Mouse (Mus musculus): ENCODE measurements around the gene Polr3gl. TPM values are rescaled to one million over a fixed set of nuclear protein-coding genes. Genes with fewer than 3 reads are reported as not detected.
A peak's percentile ranks its signal among the peaks of the same experiment; 100 is the strongest.

Polr3gl gene
- total RNA-seq, 4 experiments from 2014 or later: 31.7 to 35.2 (median 34.7) TPM

GRCm38 (mm10) chr3:96557694-96558093 is 36.3 kb downstream of the Polr3gl start, which contains the start of gene Txnip:
Gene Txnip, plus strand, starts transcription at chr3:96557957.
- peak; percentile 100 for DNase-seq (ENCODE audit: low spot score)

GRCm38 (mm10) chr3:96556651-96557635 is 37.0 kb downstream of the Polr3gl start:
- no peak for DNase-seq (ENCODE audit: low spot score)

GRCm38 (mm10) chr3:96555999-96556614 is 37.9 kb downstream of the Polr3gl start:
- no peak for DNase-seq (ENCODE audit: low spot score)

- peak; percentile 92 for DNase-seq (ENCODE audit: low spot score)
These were observed 38.9 kb downstream of the Polr3gl start for GRCm38 (mm10) chr3:96555041-96555596.

GRCm38 (mm10) chr3:96554251-96554650 is 39.7 kb downstream of the Polr3gl start:
- DNase-seq (ENCODE audit: low spot score): no peak

- no peak for DNase-seq (ENCODE audit: low spot score)
These were observed 40.4 kb downstream of the Polr3gl start for GRCm38 (mm10) chr3:96553601-96554000.

- DNase-seq (ENCODE audit: low spot score): no peak
These were observed 42.1 kb downstream of the Polr3gl start for GRCm38 (mm10) chr3:96551890-96552289.

GRCm38 (mm10) chr3:96551203-96551602 is 42.8 kb downstream of the Polr3gl start:
- no peak for DNase-seq (ENCODE audit: low spot score)

- DNase-seq (ENCODE audit: low spot score): no peak
These were observed 44.6 kb downstream of the Polr3gl start for GRCm38 (mm10) chr3:96549346-96549745.

GRCm38 (mm10) chr3:96548824-96549223 is 45.2 kb downstream of the Polr3gl start:
- no peak for DNase-seq (ENCODE audit: low spot score)

GRCm38 (mm10) chr3:96547389-96547960 is 46.5 kb downstream of the Polr3gl start:
- DNase-seq (ENCODE audit: low spot score): no peak

- DNase-seq (ENCODE audit: low spot score): no peak
These were observed 47.1 kb downstream of the Polr3gl start for GRCm38 (mm10) chr3:96546880-96547279.

GRCm38 (mm10) chr3:96545565-96545964 is 48.4 kb downstream of the Polr3gl start:
- no peak for DNase-seq (ENCODE audit: low spot score)

GRCm38 (mm10) chr3:96543345-96543744 is 50.6 kb downstream of the Polr3gl start:
- no peak for DNase-seq (ENCODE audit: low spot score)

- DNase-seq (ENCODE audit: low spot score): no peak
These were observed 51.4 kb downstream of the Polr3gl start for GRCm38 (mm10) chr3:96542554-96542953.

- DNase-seq (ENCODE audit: low spot score): no peak
These were observed 52.5 kb downstream of the Polr3gl start for GRCm38 (mm10) chr3:96541328-96542078.

- no peak for DNase-seq (ENCODE audit: low spot score)
These were observed 53.2 kb downstream of the Polr3gl start for GRCm38 (mm10) chr3:96540740-96541139.

- DNase-seq (ENCODE audit: low spot score): no peak
These were observed 54.7 kb downstream of the Polr3gl start for GRCm38 (mm10) chr3:96539316-96539715.

GRCm38 (mm10) chr3:96534300-96534699 is 59.7 kb downstream of the Polr3gl start:
- DNase-seq (ENCODE audit: low spot score): no peak

GRCm38 (mm10) chr3:96532050-96532449 is 61.9 kb downstream of the Polr3gl start:
- DNase-seq (ENCODE audit: low spot score): no peak

GRCm38 (mm10) chr3:96528506-96528905 is 65.5 kb downstream of the Polr3gl start:
- DNase-seq (ENCODE audit: low spot score): no peak
